Comparison of ENCODE assay signal across 16 mouse cellular contexts in the genomic region with DNA sequence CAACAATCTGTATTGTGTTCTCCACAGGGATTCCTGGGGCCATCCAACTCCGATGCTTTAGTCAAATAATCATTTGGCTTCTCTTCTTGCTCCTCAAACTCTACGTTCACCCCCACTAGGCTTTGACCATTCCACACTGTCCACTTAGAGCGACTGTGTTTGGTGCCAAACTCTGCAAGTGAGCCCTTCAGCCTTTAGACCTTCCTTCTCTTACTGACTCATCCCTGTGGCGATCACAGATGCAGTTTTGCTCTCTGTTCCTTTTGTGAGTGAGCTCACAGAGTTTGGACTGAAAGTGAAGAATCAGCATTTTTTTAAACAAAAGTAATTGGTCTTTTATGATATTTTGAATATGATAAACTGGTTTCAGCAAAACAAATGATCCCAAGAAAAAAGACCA.
"Had no signal": no experiment of that assay in that cellular context is flagged by ENCODE, and none has a peak within 500 bp of the region (broad histone marks: within the 10 kb centered on the region; RNA-seq: fewer than 3 reads in every experiment).

No protein-coding gene starts in this region.

- ATAC-seq: liver, embryonic 12.5 days had no signal

- H3K4me1 ChIP-seq: liver, embryonic 12.5 days; midbrain, embryonic 10.5 days; neural tube, embryonic 12.5 days; stomach, embryonic 15.5 days had no signal

- H3K9me3 ChIP-seq: limb, embryonic 15.5 days; liver, embryonic 12.5 days; midbrain, embryonic 10.5 days; neural tube, embryonic 12.5 days; stomach, embryonic 15.5 days had no signal

- H3K36me3 ChIP-seq: limb, embryonic 15.5 days; liver, embryonic 12.5 days; midbrain, embryonic 10.5 days; neural tube, embryonic 12.5 days; stomach, embryonic 15.5 days had no signal

- H3K4me3 ChIP-seq: limb, embryonic 15.5 days; liver, embryonic 12.5 days; midbrain, embryonic 10.5 days; myocyte; neural tube, embryonic 12.5 days; stomach, embryonic 15.5 days had no signal

- DNase-seq: kidney, adult 9 months; kidney, postnatal 36 days; layer of hippocampus, adult 9-11 months; layer of hippocampus, postnatal 36 days; lung, embryonic 14.5 days; lung, postnatal 10 days; lung, postnatal 4 days; midbrain, embryonic 14.5 days; right cerebral cortex, postnatal 4 days; thymus, postnatal 4 days had no signal

- H3K27me3 ChIP-seq: limb, embryonic 15.5 days; liver, embryonic 12.5 days; neural tube, embryonic 12.5 days; stomach, embryonic 15.5 days had no signal

- H3K9ac ChIP-seq: limb, embryonic 15.5 days; liver, embryonic 12.5 days; lung, embryonic 14.5 days; neural tube, embryonic 12.5 days; stomach, embryonic 15.5 days had no signal

- H3K27ac ChIP-seq: limb, embryonic 15.5 days; liver, embryonic 12.5 days; midbrain, embryonic 10.5 days; neural tube, embryonic 12.5 days; stomach, embryonic 15.5 days had no signal

- H3K4me2 ChIP-seq: limb, embryonic 15.5 days; liver, embryonic 12.5 days; lung, embryonic 14.5 days; neural tube, embryonic 12.5 days; stomach, embryonic 15.5 days had no signal
